Mouse (Mus musculus): Measurements from ENCODE around the gene Plekha4. TPM values are rescaled to one million over a fixed set of nuclear protein-coding genes. Genes with fewer than 3 reads are reported as not detected.
A peak's percentile ranks its signal among the peaks of the same experiment; 100 is the strongest.

The Plekha4 gene
- total and polyA plus RNA-seq, 3 experiments = 0.12 to 0.65 TPM; not detected in 1

DNA sequence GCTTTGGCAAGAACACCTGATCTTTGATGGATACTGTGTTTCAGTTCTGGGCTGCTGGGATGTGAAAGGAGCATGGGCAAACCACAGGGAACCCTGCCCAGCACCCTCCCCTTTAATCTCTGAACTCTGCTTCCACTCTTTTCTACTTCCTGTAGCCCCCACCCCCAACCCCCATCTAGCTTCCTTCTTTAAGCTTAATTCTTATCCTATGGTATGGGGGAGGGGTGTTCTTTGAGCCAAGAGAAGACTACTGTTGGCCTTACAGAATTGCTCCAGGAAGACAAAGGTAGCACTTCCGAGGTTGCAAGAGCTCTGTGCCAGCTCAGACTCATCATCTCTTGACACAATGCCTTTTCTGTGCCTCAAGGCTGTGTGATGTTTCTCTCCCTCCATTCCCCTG is 45.8 kb downstream of the Plekha4 start:
- no peaks in the 10 kb centered on the region for H3K27me3 ChIP-seq (ENCODE audit: control insufficient read depth in 1 of 2, insufficient read depth in 2 of 2, low read length in 2 of 2)
- peaks cover 10% of the 10 kb centered on the region for H3K79me2 ChIP-seq (ENCODE audit: control insufficient read depth, insufficient read depth, low read length, poor library complexity)
- no peak overlapping the region for H3K9ac ChIP-seq (ENCODE audit: control insufficient read depth, low read depth, low read length, poor library complexity, severe bottlenecking)
- TF ChIP-seq ELF1 (IDR thresholded peaks at IDR 0.05; ENCODE audit: low read depth, low read length) (peak; percentile 75), NELFE (IDR thresholded peaks at IDR 0.05; ENCODE audit: low read depth, low read length) (no peak), MAZ (IDR thresholded peaks at IDR 0.05; ENCODE audit: low read depth, low read length) (peak; percentile 85; the same call in 1 of the 2 replicates), EP300 (IDR thresholded peaks at IDR 0.05; ENCODE audit: low read depth in 1 of 2, low read length in 2 of 2) (peak; percentile 35 to 67; a peak in 3 of 4 replicates), TBP (IDR thresholded peaks at IDR 0.05; ENCODE audit: low read depth, low read length) (no peak), CTCF (IDR thresholded peaks at IDR 0.05 in 2 of 3, conservative IDR thresholded peaks at IDR 0.05 in 1 of 3; ENCODE audit: control insufficient read depth in 1 of 3, insufficient read depth in 1 of 3, low read depth in 2 of 3, low read length in 3 of 3, poor library complexity in 1 of 3, severe bottlenecking in 1 of 3) (no peak), ZNF384 (IDR thresholded peaks at IDR 0.05; ENCODE audit: low read depth, low read length) (no peak), KAT2A (conservative IDR thresholded peaks at IDR 0.05; ENCODE audit: low read depth, low read length) (no peak), SIN3A (IDR thresholded peaks at IDR 0.05; ENCODE audit: low read length) (peak; percentile 56; the same call in 1 of the 2 replicates), RAD21 (IDR thresholded peaks at IDR 0.05; ENCODE audit: low read depth, low read length) (no peak), USF2 (IDR thresholded peaks at IDR 0.05; ENCODE audit: borderline replicate concordance in 1 of 2, insufficient read depth in 1 of 2, low read depth in 1 of 2, low read length in 2 of 2) (no peak), GATA1 (IDR thresholded peaks at IDR 0.05; ENCODE audit: low read depth, low read length) (peak; percentile 7; the same call in 1 of the 2 replicates), MAFK (IDR thresholded peaks at IDR 0.05; ENCODE audit: borderline replicate concordance, low read depth, low read length) (no peak), UBTF (IDR thresholded peaks at IDR 0.05; ENCODE audit: borderline replicate concordance, insufficient read depth, low read depth, low read length) (no peak), ZKSCAN1 (IDR thresholded peaks at IDR 0.05; ENCODE audit: low read depth, low read length) (no peak), NRF1 (IDR thresholded peaks at IDR 0.05; ENCODE audit: insufficient read depth, low read depth, low read length, poor library complexity, severe bottlenecking) (no peak), JUND (IDR thresholded peaks at IDR 0.05; ENCODE audit: low read depth, low read length) (peak; percentile 31; the same call in 1 of the 2 replicates), BHLHE40 (IDR thresholded peaks at IDR 0.05; ENCODE audit: borderline replicate concordance, low read depth, low read length) (no peak), MAX (IDR thresholded peaks at IDR 0.05; ENCODE audit: low read length) (no peak), HCFC1 (IDR thresholded peaks at IDR 0.05; ENCODE audit: low read depth, low read length) (peak; percentile 69), POLR2AphosphoS2 (IDR thresholded peaks at IDR 0.05; ENCODE audit: low read length) (no peak), MYB (IDR thresholded peaks at IDR 0.05; ENCODE audit: low read depth, low read length) (no peak), TCF12 (IDR thresholded peaks at IDR 0.05; ENCODE audit: low read depth, low read length) (0 out of 2 replicates have a peak, but pooled peaks have one; percentile 37), CHD2 (IDR thresholded peaks at IDR 0.05; ENCODE audit: low read length) (peak; percentile 77), ETS1 (IDR thresholded peaks at IDR 0.05; ENCODE audit: low read depth, low read length) (peak; percentile 61; the same call in 1 of the 2 replicates)
- H3K27ac ChIP-seq (ENCODE audit: control insufficient read depth, low read depth, low read length) = peak overlapping the region; percentile 60
- H3K4me3 ChIP-seq (ENCODE audit: control insufficient read depth in 1 of 2, insufficient read depth in 1 of 2, low read depth in 2 of 2, low read length in 2 of 2) = no peak overlapping the region
- peak; percentile 78 for DNase-seq (ENCODE audit: low read depth, low spot score)
- H3K4me1 ChIP-seq (ENCODE audit: control insufficient read depth in 1 of 2, insufficient read depth in 2 of 2, low read length in 2 of 2) = peaks cover 8 to 22% of the 10 kb centered on the region in 2 experiments
- H3K36me3 ChIP-seq (ENCODE audit: control insufficient read depth in 1 of 2, insufficient read depth in 2 of 2, low read length in 2 of 2) = peaks cover 0 to 14% of the 10 kb centered on the region in 2 experiments; a peak in 2 of 4 replicates
- H3K9me3 ChIP-seq (replicated peaks; ENCODE audit: insufficient read depth, low read length) = no peaks in the 10 kb centered on the region

Data from MEL (cell line).